11 mouse cellular contexts compared by ENCODE assay signal in genomic region chr2:20964461-20964860, GRCm38 (mm10). TPM values are rescaled to one million over a fixed set of nuclear protein-coding genes. Genes with fewer than 3 reads are reported as not detected.
A peak's percentile ranks its signal among the peaks of the same experiment; 100 is the strongest.
DNase-seq lines count a peak whose midpoint lies in the region; ATAC-seq lines count a peak whose summit lies in the region.
"Had no signal": no experiment of that assay in that cellular context is flagged by ENCODE, and none has a peak within 500 bp of the region (broad histone marks: within the 10 kb centered on the region; RNA-seq: fewer than 3 reads in every experiment).

No protein-coding gene starts in this region.

- peak overlapping the region; percentile 36; the same call in 1 of the 2 replicates for H3K9ac ChIP-seq in heart, embryonic 14.5 days (ENCODE audit: low read length)
- 0 out of 2 replicates have a peak overlapping the region, but pooled peaks have one; percentile 30 for H3K9ac ChIP-seq in forebrain, embryonic 16.5 days (replicated peaks; ENCODE audit: low read depth, low read length)
- no peak overlapping the region for H3K9ac ChIP-seq in midbrain, embryonic 12.5 days (replicated peaks)
- H3K9ac ChIP-seq: lung, embryonic 14.5 days had no signal

- no peak for ATAC-seq in heart, embryonic 14.5 days (ENCODE audit: insufficient number of reproducible peaks, insufficient read depth, low FRiP score, low read depth)
- ATAC-seq in forebrain, embryonic 16.5 days, result no peak
- no peak for ATAC-seq in midbrain, embryonic 12.5 days (ENCODE audit: low FRiP score, low read depth)
- no peak for ATAC-seq in erythroid progenitor cell, adult 5-6 weeks (replicated peaks; ENCODE audit: low FRiP score, poor library complexity, severe bottlenecking)

- peaks cover 15 to 50% of the 10 kb centered on the region in 2 experiments for H3K4me1 ChIP-seq in heart, embryonic 14.5 days (ENCODE audit: control insufficient read depth in 2 of 2, insufficient read depth in 2 of 2, low read length in 2 of 2)
- H3K4me1 ChIP-seq in forebrain, embryonic 10.5 days, result peaks cover 76% of the 10 kb centered on the region
- H3K4me1 ChIP-seq in forebrain, embryonic 16.5 days (replicated peaks; ENCODE audit: control insufficient read depth, insufficient read depth, low read length), result peaks cover 45% of the 10 kb centered on the region
- H3K4me1 ChIP-seq in midbrain, embryonic 12.5 days, result peaks cover 50% of the 10 kb centered on the region

- DNase-seq in heart, postnatal 36 days, result no peak
- no peak for DNase-seq in forebrain, embryonic 10.5 days (ENCODE audit: extremely low spot score, low spot score)
- no peak for DNase-seq in B cell, adult 2 months
- no peak for DNase-seq in left cerebral cortex, postnatal 4 days
- DNase-seq: kidney, postnatal 10 days; lung, embryonic 14.5 days; right cerebral cortex, postnatal 14 days had no signal

- H3K4me2 ChIP-seq in heart, embryonic 14.5 days (ENCODE audit: low read length), result peak overlapping the region; percentile 45
- H3K4me2 ChIP-seq in forebrain, embryonic 16.5 days (ENCODE audit: low read length), result peak overlapping the region; percentile 85
- H3K4me2 ChIP-seq in midbrain, embryonic 12.5 days (replicated peaks), result peak overlapping the region; percentile 72
- H3K4me2 ChIP-seq: lung, embryonic 14.5 days had no signal

- H3K4me3 ChIP-seq in heart, embryonic 14.5 days (ENCODE audit: control insufficient read depth in 1 of 2, insufficient read depth in 1 of 2, low read depth in 1 of 2, low read length in 2 of 2), result no peak overlapping the region
- peak overlapping the region; percentile 10; the same call in 1 of the 2 replicates for H3K4me3 ChIP-seq in forebrain, embryonic 10.5 days
- peak overlapping the region; percentile 27 for H3K4me3 ChIP-seq in forebrain, embryonic 16.5 days (replicated peaks; ENCODE audit: low read length)
- peak overlapping the region; percentile 19; the same call in 1 of the 2 replicates for H3K4me3 ChIP-seq in midbrain, embryonic 12.5 days

- H3K36me3 ChIP-seq in heart, embryonic 14.5 days (ENCODE audit: control insufficient read depth, insufficient read depth, low read length), result no peaks in the 10 kb centered on the region
- 0 out of 2 replicates have a peak, but pooled peaks cover 3% of the 10 kb centered on the region for H3K36me3 ChIP-seq in forebrain, embryonic 10.5 days (replicated peaks)
- H3K36me3 ChIP-seq in forebrain, embryonic 16.5 days (ENCODE audit: control insufficient read depth, insufficient read depth), result no peaks in the 10 kb centered on the region
- no peaks in the 10 kb centered on the region for H3K36me3 ChIP-seq in midbrain, embryonic 12.5 days

- no peaks in the 10 kb centered on the region for H3K9me3 ChIP-seq in heart, embryonic 14.5 days (ENCODE audit: control insufficient read depth, low read length)
- no peaks in the 10 kb centered on the region for H3K9me3 ChIP-seq in forebrain, embryonic 10.5 days
- no peaks in the 10 kb centered on the region for H3K9me3 ChIP-seq in forebrain, embryonic 16.5 days (ENCODE audit: control insufficient read depth, low read length)
- H3K9me3 ChIP-seq in midbrain, embryonic 12.5 days, result no peaks in the 10 kb centered on the region

- no peaks in the 10 kb centered on the region for H3K27me3 ChIP-seq in heart, embryonic 14.5 days (ENCODE audit: control insufficient read depth, insufficient read depth, low read length)
- no peaks in the 10 kb centered on the region for H3K27me3 ChIP-seq in forebrain, embryonic 10.5 days (ENCODE audit: poor library complexity, severe bottlenecking)
- no peaks in the 10 kb centered on the region for H3K27me3 ChIP-seq in forebrain, embryonic 16.5 days (replicated peaks; ENCODE audit: control insufficient read depth, insufficient read depth, low read length)
- no peaks in the 10 kb centered on the region for H3K27me3 ChIP-seq in midbrain, embryonic 12.5 days

- intact Hi-C loops in heart, postnatal 36 days (cut with DNase I), result loop anchor here (5.0 kb wide), 1 partner anchor 37 kb away; no protein-coding TSS in a partner anchor
- intact Hi-C loops in left cerebral cortex, postnatal 4 days (cut with DNase I), result loop anchor here (10.0 kb wide), 1 partner anchor 60 kb away; no protein-coding TSS in a partner anchor

- H3K27ac ChIP-seq in heart, embryonic 14.5 days (replicated peaks in 1 of 2; ENCODE audit: control insufficient read depth in 1 of 2, insufficient read depth in 1 of 2, low read depth in 2 of 2, low read length in 2 of 2), result 0 out of 4 replicates have a peak overlapping the region, but pooled peaks of 1 of the 2 experiments have one; percentile 42
- no peak overlapping the region for H3K27ac ChIP-seq in forebrain, embryonic 10.5 days
- no peak overlapping the region for H3K27ac ChIP-seq in forebrain, embryonic 16.5 days (ENCODE audit: low read length)
- H3K27ac ChIP-seq in midbrain, embryonic 12.5 days (replicated peaks), result no peak overlapping the region

RNA-seq across cellular contexts. Expression of gene Arhgap21, which starts 4.2 kb away (rescaled TPM):
- polyA plus RNA-seq in heart, embryonic 14.5 days (2014; fragmentation: Nextera tagmentation; extraction: Ambion mirVana), result 27.4 and 28.0 TPM in 2 replicates
- total RNA-seq in heart, postnatal 36 days (2021), result 10 to 100 TPM; 73.4 to 85.7 TPM
- 24.3 and 27.9 TPM in 2 replicates for polyA plus RNA-seq in forebrain, embryonic 10.5 days (2016; fragmentation: Nextera tagmentation; extraction: Ambion mirVana)
- 40.2 and 40.9 TPM in 2 replicates for polyA plus RNA-seq in forebrain, embryonic 16.5 days (2015; fragmentation: Nextera tagmentation; extraction: Ambion mirVana)
- 67.8 and 75.0 TPM in 2 replicates for polyA plus RNA-seq in midbrain, embryonic 12.5 days (2016; fragmentation: Nextera tagmentation; extraction: Ambion mirVana)
- total RNA-seq in erythroid progenitor cell, adult 5-6 weeks (2015; ENCODE audit: low replicate concordance), result 103 and 130 TPM in 2 replicates
- 115 and 125 TPM in 2 replicates for total RNA-seq in erythroid progenitor cell, adult 5-6 weeks (2017; ENCODE audit: low replicate concordance)
- 100 to 1,000 TPM; 235 to 259 TPM for total RNA-seq in left cerebral cortex, postnatal 4 days (2021)

Comparison
In these comparisons a context has a peak if more than half of its experiments do, and no peak if none do; other contexts are left out.
1. H3K4me3 ChIP-seq: peak in forebrain, embryonic 10.5 days (single experiment), forebrain, embryonic 16.5 days (single experiment) and midbrain, embryonic 12.5 days (single experiment); none in heart, embryonic 14.5 days (0 of 2).
2. Peak in every context shown above with its lines, with median percentiles within 50 percentile points of each other: H3K4me2 ChIP-seq.